Mouse (Mus musculus) CD8-positive naive resting alpha-beta T cell, adult 2 months (primary cell): ENCODE data around the gene Rarb.

ENCODE experiments used
- DNase-seq, 2 experiments: peaks; one replicate each; pipeline ENCODE4 v3.0.0; 2022; ENCODE audit warnings: low read depth in 2 of 2, low spot score in 2 of 2

The Rarb gene

GRCm38 (mm10) chr14:16735331-16736012 lies 83.5 kb downstream of the Rarb start:
- DNase-seq, result no peak

- no peak for DNase-seq
Observed at GRCm38 (mm10) chr14:16733595-16734298, 85.2 kb downstream of the Rarb start.

GRCm38 (mm10) chr14:16732054-16732453 lies 86.9 kb downstream of the Rarb start:
- no peak for DNase-seq

GRCm38 (mm10) chr14:16728175-16728838 lies 90.6 kb downstream of the Rarb start:
- no peak for DNase-seq

- no peak for DNase-seq
Observed at GRCm38 (mm10) chr14:16723991-16724390, 95.0 kb downstream of the Rarb start.

GRCm38 (mm10) chr14:16717821-16718220 lies 101.1 kb downstream of the Rarb start:
- no peak for DNase-seq

- no peak for DNase-seq
Observed at GRCm38 (mm10) chr14:16714344-16714955, 104.5 kb downstream of the Rarb start.

- DNase-seq, result no peak
Observed at GRCm38 (mm10) chr14:16713773-16714172, 105.2 kb downstream of the Rarb start.

GRCm38 (mm10) chr14:16699228-16699627 lies 119.7 kb downstream of the Rarb start:
- DNase-seq, result no peak

- no peak for DNase-seq
Observed at GRCm38 (mm10) chr14:16695453-16696120, 123.4 kb downstream of the Rarb start.

- DNase-seq, result no peak
Observed at GRCm38 (mm10) chr14:16678335-16678734, 140.6 kb downstream of the Rarb start.

- no peak for DNase-seq
Observed at GRCm38 (mm10) chr14:16677081-16677480, 141.9 kb downstream of the Rarb start.

GRCm38 (mm10) chr14:16670571-16670970 lies 148.4 kb downstream of the Rarb start:
- no peak for DNase-seq

- DNase-seq, result no peak
Observed at GRCm38 (mm10) chr14:16639153-16639943, 179.6 kb downstream of the Rarb start.

- no peak for DNase-seq
Observed at GRCm38 (mm10) chr14:16613975-16614374, 205.0 kb downstream of the Rarb start.

GRCm38 (mm10) chr14:16605480-16605879 lies 213.5 kb downstream of the Rarb start:
- no peak for DNase-seq

- no peak for DNase-seq
Observed at GRCm38 (mm10) chr14:16604469-16605064, 214.4 kb downstream of the Rarb start.

GRCm38 (mm10) chr14:16603040-16603590 lies 215.8 kb downstream of the Rarb start:
- DNase-seq, result no peak

- DNase-seq, result no peak
Observed at GRCm38 (mm10) chr14:16599224-16599623, 219.7 kb downstream of the Rarb start.

- DNase-seq, result no peak
Observed at GRCm38 (mm10) chr14:16598074-16598501, 220.9 kb downstream of the Rarb start.
